Mouse (Mus musculus) CH12.LX (cell line): Measurements from ENCODE around the gene Slc17a8. TPM values are rescaled to one million over a fixed set of nuclear protein-coding genes. Genes with fewer than 3 reads are reported as not detected.

Experiments used
- DNase-seq: peaks from one replicate; pipeline ENCODE4 v3.0.0-alpha.2; 2013; ENCODE audit errors: extremely low read depth
- H3K27ac ChIP-seq: 2 replicates; pipeline ENCODE4 v1.5.1; 2012; ENCODE audit warnings: low read depth, mild to moderate bottlenecking, control low read depth, moderate library complexity; ENCODE audit not compliant: insufficient read depth
- H3K27me3 ChIP-seq: replicated peaks from 2 replicates; pipeline ENCODE3; 2012; ENCODE audit warnings: inconsistent platforms
- H3K36me3 ChIP-seq, 2 experiments: replicated peaks in 1 of 2; 2 replicates each; pipeline versions ENCODE3 to v1.6.1; 2012; ENCODE audit warnings: inconsistent platforms in 1 of 2, low read length in 1 of 2, mild to moderate bottlenecking in 1 of 2, mixed read lengths in 1 of 2, moderate library complexity in 1 of 2; ENCODE audit not compliant: control insufficient read depth in 1 of 2, insufficient read depth in 1 of 2
- H3K4me1 ChIP-seq, 2 experiments: 2 replicates each; pipeline ENCODE4 v1.6.1; 2012; ENCODE audit warnings: inconsistent platforms in 1 of 2, moderate library complexity in 1 of 2; ENCODE audit not compliant: insufficient read depth in 2 of 2, control insufficient read depth in 1 of 2
- H3K4me2 ChIP-seq: 2 replicates; pipeline ENCODE4 v1.6.1; 2012; ENCODE audit warnings: low read depth, mild to moderate bottlenecking, control low read depth; ENCODE audit not compliant: poor library complexity, insufficient read depth, severe bottlenecking
- H3K4me3 ChIP-seq, 3 experiments: fragments of 150-350 bp in 1 of 3; sonication (generic) in 1 of 3; replicated peaks in 1 of 3; 2 replicates each; pipeline versions ENCODE3 to v1.5.1; 2011 to 2012; ENCODE audit warnings: low read depth in 2 of 3, low read length in 2 of 3, mild to moderate bottlenecking in 2 of 3, moderate library complexity in 2 of 3, control low read depth in 1 of 3, improper control_type of control experiment in 1 of 3, inconsistent platforms in 1 of 3, mixed read lengths in 1 of 3; ENCODE audit not compliant: poor library complexity in 1 of 3
- H3K79me2 ChIP-seq: replicated peaks from 2 replicates; pipeline ENCODE4 v1.6.1; 2012; ENCODE audit warnings: mild to moderate bottlenecking, moderate library complexity; ENCODE audit not compliant: control insufficient read depth, poor library complexity, insufficient read depth, severe bottlenecking; ENCODE audit errors: extremely low read depth
- H3K9ac ChIP-seq: 2 replicates; pipeline ENCODE4 v1.6.1; 2012; ENCODE audit warnings: low read depth, mild to moderate bottlenecking, control low read depth, moderate library complexity; ENCODE audit not compliant: insufficient read depth
- H3K9me3 ChIP-seq: replicated peaks from 2 replicates; pipeline ENCODE3; 2012; ENCODE audit warnings: low read length, inconsistent platforms, mixed read lengths
- BHLHE40 ChIP-seq: IDR thresholded peaks from 2 replicates; pipeline ENCODE4 v1.6.1; 2011; ENCODE audit warnings: mild to moderate bottlenecking, low read depth, low read length, improper control_type of control experiment
- CHD2 ChIP-seq: IDR thresholded peaks from 2 replicates; pipeline ENCODE4 v1.6.1; 2011; ENCODE audit warnings: low read length, improper control_type of control experiment
- GABPA ChIP-seq: IDR thresholded peaks from 2 replicates; pipeline ENCODE4 v1.6.1; 2012; ENCODE audit warnings: low read depth, low read length, improper control_type of control experiment, inconsistent platforms; ENCODE audit not compliant: insufficient replicate concordance
- HCFC1 ChIP-seq: IDR thresholded peaks from 2 replicates; pipeline ENCODE4 v1.6.1; 2012; ENCODE audit warnings: low read depth, mild to moderate bottlenecking, inconsistent platforms, low read length, improper control_type of control experiment
- IRF4 ChIP-seq: IDR thresholded peaks from 2 replicates; pipeline ENCODE4 v1.6.1; 2014; ENCODE audit warnings: low read depth, mild to moderate bottlenecking, inconsistent platforms, low read length, improper control_type of control experiment
- JUND ChIP-seq: conservative IDR thresholded peaks from 2 replicates; pipeline ENCODE4 v1.6.1; 2011; ENCODE audit warnings: low read depth, low read length, improper control_type of control experiment
- MAFK ChIP-seq: IDR thresholded peaks from 2 replicates; pipeline ENCODE4 v1.6.1; 2011; ENCODE audit warnings: low read length, improper control_type of control experiment; ENCODE audit not compliant: insufficient replicate concordance
- MAX ChIP-seq: IDR thresholded peaks from 2 replicates; pipeline ENCODE4 v1.6.1; 2011; ENCODE audit warnings: low read length, improper control_type of control experiment
- MAZ ChIP-seq: IDR thresholded peaks from 2 replicates; pipeline ENCODE4 v1.6.1; 2012; ENCODE audit warnings: low read depth, mild to moderate bottlenecking, inconsistent platforms, low read length, improper control_type of control experiment, moderate library complexity
- MEF2A ChIP-seq: IDR thresholded peaks from 2 replicates; pipeline ENCODE4 v1.6.1; 2014; ENCODE audit warnings: low read depth, mild to moderate bottlenecking, inconsistent platforms, low read length, improper control_type of control experiment, borderline replicate concordance
- MYC ChIP-seq: IDR thresholded peaks from 2 replicates; pipeline ENCODE4 v1.6.1; 2011; ENCODE audit warnings: low read depth, mild to moderate bottlenecking, improper control_type of control experiment, low read length
- RAD21 ChIP-seq: IDR thresholded peaks from 2 replicates; pipeline ENCODE4 v1.6.1; 2011; ENCODE audit warnings: low read depth, mild to moderate bottlenecking, low read length, improper control_type of control experiment, moderate library complexity
- RCOR1 ChIP-seq: conservative IDR thresholded peaks from 2 replicates; pipeline ENCODE4 v1.6.1; 2012; ENCODE audit warnings: low read depth, mild to moderate bottlenecking, inconsistent platforms, low read length, improper control_type of control experiment
- SIN3A ChIP-seq: IDR thresholded peaks from 2 replicates; pipeline ENCODE4 v1.6.1; 2012; ENCODE audit warnings: low read length, improper control_type of control experiment, inconsistent platforms
- TBP ChIP-seq: conservative IDR thresholded peaks from 2 replicates; pipeline ENCODE4 v1.6.1; 2011; ENCODE audit warnings: low read depth, low read length, improper control_type of control experiment
- USF2 ChIP-seq: conservative IDR thresholded peaks from 2 replicates; pipeline ENCODE4 v1.6.1; 2011; ENCODE audit warnings: low read depth, low read length, improper control_type of control experiment
- ZC3H11A ChIP-seq: IDR thresholded peaks from 2 replicates; pipeline ENCODE4 v1.6.1; 2012; ENCODE audit warnings: low read depth, mild to moderate bottlenecking, inconsistent platforms, low read length, improper control_type of control experiment
- ZMIZ1 ChIP-seq: IDR thresholded peaks from 2 replicates; pipeline ENCODE4 v1.6.1; 2012; ENCODE audit warnings: low read depth, mild to moderate bottlenecking, inconsistent platforms, low read length, improper control_type of control experiment
- ZNF384 ChIP-seq: IDR thresholded peaks from 2 replicates; pipeline ENCODE4 v1.6.1; 2012; ENCODE audit warnings: low read depth, low read length, improper control_type of control experiment, inconsistent platforms
- dilution Hi-C: fragments of 300-500 bp; cut with MboI; formaldehyde crosslinking; loops from 2 replicates; pipeline ENCODE4 v1.14.3; 2020; ENCODE audit warnings: low sequenced_read_pairs; ENCODE audit not compliant: extremely low pct_unique_long_range_greater_than_20kb, extremely low pct_ligation_motif_present
- in situ Hi-C: fragments of 300-500 bp; cut with MboI; formaldehyde crosslinking; loops from 3 replicates; pipeline ENCODE4 v1.14.3; 2019; ENCODE audit warnings: low sequenced_read_pairs, low pct_ligation_motif_present, low pct_unique_long_range_greater_than_20kb, mixed read lengths
- polyA plus RNA-seq: library from polyadenylated mRNA; unstranded; fragments of >175 nt; gene quantifications from 2 replicates; pipeline ENCODE4 v1.2.1, GENCODE M21; 2012; ENCODE audit warnings: low read depth; ENCODE audit not compliant: insufficient read length
- total RNA-seq, 2 experiments: library from RNA; depleted of rRNA; stranded (reverse); fragments of 300-350 nt in 1 of 2; fragments of >200 nt in 1 of 2; gene quantifications; 2 replicates each; pipeline ENCODE4 v1.2.3; 2012 to 2014

The Slc17a8 gene
- total and polyA plus RNA-seq, 3 experiments: not detected

DNA sequence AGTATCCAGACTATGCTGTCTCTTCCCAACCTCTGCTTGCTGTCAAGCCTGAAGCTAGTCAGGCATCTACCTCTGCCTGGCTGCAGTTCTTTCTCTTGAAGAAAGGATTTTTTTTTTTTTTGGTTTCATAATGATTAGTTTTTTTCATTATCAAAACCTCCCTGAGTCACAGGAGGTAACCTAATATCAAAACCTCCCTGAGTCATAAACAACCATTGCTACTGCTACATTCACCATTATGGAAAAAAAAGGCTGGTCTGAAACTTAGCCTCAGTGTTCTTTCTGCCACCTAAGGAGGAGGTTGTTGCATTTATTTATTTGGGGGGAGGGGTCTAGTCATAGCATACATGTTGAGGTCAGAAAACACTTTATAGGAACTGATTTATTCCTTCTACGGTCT is 31.2 kb downstream of the Slc17a8 start:
- Histone ChIP-seq H3K9ac (no peak overlapping the region), H3K9me3 (peaks cover 3% of the 10 kb centered on the region), H3K4me2 (no peak overlapping the region), H3K4me3 (no peak overlapping the region), H3K79me2 (no peaks in the 10 kb centered on the region), H3K36me3 (no peaks in the 10 kb centered on the region), H3K4me1 (no peaks in the 10 kb centered on the region; a peak in 1 of 4 replicates), H3K27ac (no peak overlapping the region), H3K27me3 (no peaks in the 10 kb centered on the region)
- peak; percentile 6 for DNase-seq
- in situ Hi-C loops (no loop called here), dilution Hi-C loops (no loop called here)
- TF ChIP-seq HCFC1 (no peak), ZNF384 (peak; percentile 64; the same call in 1 of the 2 replicates), ZC3H11A (no peak), BHLHE40 (no peak), MAZ (no peak)

DNA sequence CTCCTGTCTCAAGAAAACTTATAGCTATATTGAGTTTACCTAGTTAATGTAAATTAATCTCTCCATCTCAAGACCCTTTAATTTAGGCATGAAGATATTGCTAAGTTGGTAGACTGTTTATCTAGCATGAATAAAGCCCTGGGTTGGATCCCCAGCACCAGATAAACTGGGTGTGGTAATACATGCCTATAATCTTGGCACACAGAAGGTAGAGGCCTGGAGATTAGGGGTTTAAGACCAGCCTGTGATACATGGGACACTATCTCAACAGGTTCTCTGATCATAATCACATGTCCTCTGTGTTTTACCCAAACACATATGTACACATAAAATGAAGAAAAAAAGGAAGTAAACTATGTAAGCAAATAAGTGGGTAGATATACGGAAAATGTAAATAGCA is 32.3 kb downstream of the Slc17a8 start:
- no peaks in the 10 kb centered on the region for H3K79me2 ChIP-seq
- H3K4me3 ChIP-seq: no peak overlapping the region
- H3K9me3 ChIP-seq: peaks cover 3% of the 10 kb centered on the region
- H3K4me1 ChIP-seq: no peaks in the 10 kb centered on the region; a peak in 1 of 4 replicates
- H3K27me3 ChIP-seq: no peaks in the 10 kb centered on the region
- H3K36me3 ChIP-seq: no peaks in the 10 kb centered on the region
- no peak overlapping the region for H3K9ac ChIP-seq
- in situ Hi-C loops (no loop called here), dilution Hi-C loops (no loop called here)
- H3K27ac ChIP-seq: no peak overlapping the region
- DNase-seq: no peak
- TF ChIP-seq BHLHE40 (no peak), USF2 (no peak), MAX (no peak), IRF4 (no peak), GABPA (no peak), CHD2 (no peak), JUND (no peak), MYC (no peak), MAFK (no peak), ZMIZ1 (no peak), MEF2A (no peak), TBP (no peak), MAZ (no peak), RAD21 (no peak), SIN3A (no peak), RCOR1 (no peak)
- TF ChIP-seq, all 38 proteins: peak for 0
- H3K4me2 ChIP-seq: no peak overlapping the region
